Mouse (Mus musculus): ENCODE measurements around the gene Rgl1. TPM values are rescaled to one million over a fixed set of nuclear protein-coding genes. Genes with fewer than 3 reads are reported as not detected.
A peak's percentile ranks its signal among the peaks of the same experiment; 100 is the strongest.

Rgl1 gene
- polyA plus RNA-seq, 1 experiment from 2014 or later, result 33.2 TPM

DNA sequence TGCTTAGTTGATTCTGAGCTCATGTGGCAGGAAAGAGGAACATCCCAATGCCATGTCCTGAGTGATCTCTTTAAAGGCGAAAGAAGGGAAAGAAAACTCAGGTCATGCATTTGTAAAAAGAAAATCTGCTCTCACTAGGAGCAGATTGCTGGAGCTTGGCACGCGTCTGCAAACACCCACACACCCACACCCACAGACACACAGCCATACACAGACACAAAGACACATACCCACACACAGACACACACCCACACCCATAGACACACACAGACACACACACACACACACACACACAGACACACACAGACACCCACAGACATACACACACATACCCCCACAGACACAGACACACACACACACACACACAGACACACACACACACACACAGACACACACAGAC, 243.9 kb downstream of the Rgl1 start:
- no peak for DNase-seq (ENCODE audit: low spot score)
- 92% methylated on average over 3 of the region's 3 CpGs for WGBS
- no peaks in the 10 kb centered on the region for H3K9me3 ChIP-seq (ENCODE audit: low read length)

DNA sequence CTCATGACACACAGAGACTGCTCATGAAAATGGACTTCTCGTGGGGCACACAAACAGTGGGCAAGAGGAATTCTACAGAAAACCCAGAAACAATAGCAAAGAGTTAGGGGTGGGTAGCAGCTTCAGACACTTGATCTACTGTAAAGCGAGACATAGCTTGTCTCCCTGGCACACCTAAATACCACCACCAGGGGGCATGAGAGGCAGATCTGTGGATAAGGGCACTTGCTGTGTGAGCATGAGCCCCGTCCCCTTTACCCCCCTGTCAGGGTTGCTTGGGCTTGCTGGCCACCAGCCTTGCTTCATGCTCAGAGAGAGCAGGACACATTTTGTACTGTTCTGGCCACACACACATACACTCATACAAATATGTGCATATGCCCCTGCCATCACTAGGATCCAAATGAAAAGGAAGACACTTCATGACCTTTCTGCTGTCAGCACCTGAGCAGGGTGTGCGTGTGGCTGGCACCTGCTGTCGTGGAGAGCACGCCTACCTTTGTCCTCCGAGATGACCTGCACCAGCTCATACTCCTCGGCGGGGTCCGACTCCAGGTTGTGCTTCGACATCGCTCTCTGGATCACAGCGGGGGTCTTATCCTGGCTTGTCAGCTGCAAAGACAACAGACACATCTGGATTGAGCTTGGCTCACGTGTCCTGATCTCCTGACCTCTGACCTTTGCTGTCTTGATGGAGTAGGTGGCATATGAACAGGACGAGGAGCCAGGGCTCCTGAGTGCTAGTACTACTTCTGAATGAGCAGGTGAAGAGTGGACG, 245.2 kb downstream of the Rgl1 start:
- H3K9me3 ChIP-seq (ENCODE audit: low read length), result no peaks in the 10 kb centered on the region
- no peaks in the 10 kb centered on the region for H3K27me3 ChIP-seq (replicated peaks; ENCODE audit: insufficient read depth, low read length)
- H3K27ac ChIP-seq (ENCODE audit: low read length), result no peak overlapping the region
- no peak overlapping the region for H3K4me3 ChIP-seq (ENCODE audit: low read depth, low read length)
- TF ChIP-seq EP300 (IDR thresholded peaks at IDR 0.05) (no peak), CTCF (IDR thresholded peaks at IDR 0.05) (peak; percentile 81)
- ATAC-seq (0 out of 2 replicates have a peak, but pooled peaks have one; percentile 16), DNase-seq (ENCODE audit: low spot score) (peak; percentile 52)
- H3K9ac ChIP-seq (replicated peaks; ENCODE audit: low read depth), result no peak overlapping the region
- H3K4me1 ChIP-seq (ENCODE audit: insufficient read depth, low read depth, low read length), result no peaks in the 10 kb centered on the region
- 79% methylated on average over 16 of the region's 16 CpGs for WGBS
- no peak overlapping the region for H3K4me2 ChIP-seq (replicated peaks; ENCODE audit: low read depth, low read length)
- peaks cover 21% of the 10 kb centered on the region for H3K36me3 ChIP-seq (ENCODE audit: insufficient read depth, low read length)

More for the DNA sequence above, 243.9 kb downstream of the Rgl1 start:
- Histone ChIP-seq H3K4me2 (replicated peaks; ENCODE audit: low read depth, low read length) (no peak overlapping the region), H3K9ac (replicated peaks; ENCODE audit: low read depth) (no peak overlapping the region), H3K4me3 (ENCODE audit: low read depth, low read length) (no peak overlapping the region), H3K4me1 (ENCODE audit: insufficient read depth, low read depth, low read length) (no peaks in the 10 kb centered on the region), H3K27ac (ENCODE audit: low read length) (no peak overlapping the region), H3K36me3 (ENCODE audit: insufficient read depth, low read length) (peaks cover 26% of the 10 kb centered on the region), H3K27me3 (replicated peaks; ENCODE audit: insufficient read depth, low read length) (no peaks in the 10 kb centered on the region)
- no peak for ATAC-seq
- TF ChIP-seq CTCF (IDR thresholded peaks at IDR 0.05) (no peak), EP300 (IDR thresholded peaks at IDR 0.05) (no peak)

DNA sequence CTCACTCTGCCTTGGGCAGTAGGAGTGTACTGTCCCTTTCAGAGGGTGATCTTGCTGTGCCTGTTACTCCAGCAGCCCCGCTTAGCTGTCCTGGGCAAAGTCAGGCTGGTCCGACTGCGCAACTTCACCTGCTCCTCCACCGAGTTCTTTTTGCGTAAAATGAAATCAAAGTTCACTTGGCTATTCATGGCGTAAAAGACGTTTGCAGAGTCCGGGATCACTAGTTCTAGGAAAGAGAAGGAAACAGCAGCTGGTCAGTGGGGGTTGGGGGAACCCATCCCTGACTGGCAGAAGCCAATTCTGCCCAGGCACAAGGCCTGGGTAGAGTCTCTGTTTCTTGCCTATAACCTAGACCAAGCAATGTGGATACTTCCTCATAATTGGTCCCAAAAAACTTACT, 247.2 kb downstream of the Rgl1 start:
- H3K4me3 ChIP-seq (ENCODE audit: low read depth, low read length), result no peak overlapping the region
- H3K4me2 ChIP-seq (replicated peaks; ENCODE audit: low read depth, low read length), result no peak overlapping the region
- no peaks in the 10 kb centered on the region for H3K27me3 ChIP-seq (replicated peaks; ENCODE audit: insufficient read depth, low read length)
- TF ChIP-seq EP300 (IDR thresholded peaks at IDR 0.05) (no peak), CTCF (IDR thresholded peaks at IDR 0.05) (no peak)
- no peak overlapping the region for H3K9ac ChIP-seq (replicated peaks; ENCODE audit: low read depth)
- no peak for DNase-seq (ENCODE audit: low spot score)
- no peaks in the 10 kb centered on the region for H3K9me3 ChIP-seq (ENCODE audit: low read length)
- no peaks in the 10 kb centered on the region for H3K4me1 ChIP-seq (ENCODE audit: insufficient read depth, low read depth, low read length)
- 90% methylated on average over 8 of the region's 8 CpGs for WGBS
- ATAC-seq, result no peak
- H3K27ac ChIP-seq (ENCODE audit: low read length), result no peak overlapping the region
- H3K36me3 ChIP-seq (ENCODE audit: insufficient read depth, low read length), result peaks cover 21% of the 10 kb centered on the region

DNA sequence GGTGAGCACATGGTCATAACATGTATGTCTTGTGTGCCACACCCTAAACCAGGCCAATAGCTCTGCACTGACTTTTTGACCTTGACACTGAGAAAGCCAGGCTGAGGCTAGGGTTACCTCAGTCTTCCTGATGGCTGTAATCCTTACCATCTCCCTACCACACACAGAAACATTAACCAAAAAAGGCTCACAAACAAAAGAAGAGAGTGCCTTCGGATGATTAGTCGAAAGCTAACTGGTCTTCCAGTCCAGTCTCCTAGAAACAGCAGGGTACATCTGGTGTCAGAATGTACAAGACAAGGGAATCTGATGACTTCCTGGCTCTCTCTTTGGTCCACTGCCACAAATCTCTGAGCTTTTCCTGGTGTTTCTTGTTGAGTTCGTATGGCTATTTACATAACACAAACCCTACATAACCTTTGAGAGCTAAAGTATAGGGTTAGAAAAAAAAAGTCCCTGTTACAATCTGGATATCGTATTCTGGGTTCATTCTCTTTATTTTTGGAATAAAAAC, 249.0 kb downstream of the Rgl1 start:
- no peak overlapping the region for H3K4me3 ChIP-seq (ENCODE audit: low read depth, low read length)
- H3K9me3 ChIP-seq (ENCODE audit: low read length), result no peaks in the 10 kb centered on the region
- DNase-seq (ENCODE audit: low spot score) (peak; percentile 71), ATAC-seq (peak; percentile 48)
- 50% methylated on average over 4 of the region's 4 CpGs for WGBS
- no peaks in the 10 kb centered on the region for H3K4me1 ChIP-seq (ENCODE audit: insufficient read depth, low read depth, low read length)
- peaks cover 21% of the 10 kb centered on the region for H3K36me3 ChIP-seq (ENCODE audit: insufficient read depth, low read length)
- TF ChIP-seq CTCF (IDR thresholded peaks at IDR 0.05) (no peak), EP300 (IDR thresholded peaks at IDR 0.05) (no peak)
- no peak overlapping the region for H3K9ac ChIP-seq (replicated peaks; ENCODE audit: low read depth)
- H3K27ac ChIP-seq (ENCODE audit: low read length), result no peak overlapping the region
- H3K27me3 ChIP-seq (replicated peaks; ENCODE audit: insufficient read depth, low read length), result no peaks in the 10 kb centered on the region
- no peak overlapping the region for H3K4me2 ChIP-seq (replicated peaks; ENCODE audit: low read depth, low read length)

DNA sequence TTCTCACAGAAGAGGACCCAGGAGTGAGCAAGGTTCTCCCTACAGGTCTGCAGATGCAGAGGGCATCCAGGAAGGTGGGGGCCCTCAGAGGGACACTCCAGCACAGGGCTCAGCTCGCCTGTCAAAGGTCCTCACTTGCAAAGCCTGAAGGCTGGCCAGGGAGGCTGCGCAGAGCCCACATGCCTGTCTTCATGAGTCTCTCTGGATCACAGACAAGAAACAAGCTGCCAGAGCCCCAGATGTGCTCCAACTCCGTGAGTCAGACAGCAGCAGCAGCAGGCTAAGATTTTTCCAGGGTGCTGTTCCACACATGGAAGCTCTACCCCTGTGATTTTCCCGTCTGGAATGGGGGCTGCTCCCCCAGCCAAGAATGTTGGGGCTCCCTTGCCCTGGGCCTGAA, 251.9 kb downstream of the Rgl1 start:
- 0 out of 2 replicates have a peak, but pooled peaks cover 6% of the 10 kb centered on the region for H3K36me3 ChIP-seq (ENCODE audit: insufficient read depth, low read length)
- DNase-seq (ENCODE audit: low spot score) (peak; percentile 40), ATAC-seq (peak; percentile 45)
- WGBS, result 49% methylated on average over 4 of the region's 4 CpGs
- H3K9me3 ChIP-seq (ENCODE audit: low read length), result no peaks in the 10 kb centered on the region
- H3K4me3 ChIP-seq (ENCODE audit: low read depth, low read length), result no peak overlapping the region
- no peaks in the 10 kb centered on the region for H3K27me3 ChIP-seq (replicated peaks; ENCODE audit: insufficient read depth, low read length)
- no peak overlapping the region for H3K27ac ChIP-seq (ENCODE audit: low read length)
- no peak overlapping the region for H3K4me2 ChIP-seq (replicated peaks; ENCODE audit: low read depth, low read length)
- H3K9ac ChIP-seq (replicated peaks; ENCODE audit: low read depth), result no peak overlapping the region
- H3K4me1 ChIP-seq (ENCODE audit: insufficient read depth, low read depth, low read length), result no peaks in the 10 kb centered on the region
- TF ChIP-seq EP300 (IDR thresholded peaks at IDR 0.05) (no peak), CTCF (IDR thresholded peaks at IDR 0.05) (no peak)

DNA sequence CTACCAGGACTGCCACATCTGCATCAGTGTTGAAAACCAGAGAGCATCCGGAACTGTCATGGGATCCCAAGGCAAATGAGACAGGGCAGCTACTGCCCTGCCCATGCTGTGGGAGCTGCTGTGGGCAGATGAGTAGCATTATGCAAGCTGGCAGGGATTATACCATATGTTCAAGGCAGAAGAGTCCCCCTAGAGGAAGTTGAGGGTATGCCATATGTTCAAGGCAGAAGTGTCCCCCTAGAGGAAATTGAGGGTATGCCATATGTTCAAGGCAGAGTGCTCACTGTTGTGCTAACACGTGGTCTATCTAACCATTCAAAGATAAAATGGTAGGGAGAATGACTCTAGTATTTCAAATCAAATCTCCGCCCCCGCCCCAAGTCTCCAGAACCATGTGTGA, 254.9 kb downstream of the Rgl1 start:
- peak; percentile 81 for ATAC-seq

More for the DNA sequence above, 254.9 kb downstream of the Rgl1 start:
- no peak overlapping the region for H3K4me2 ChIP-seq (replicated peaks; ENCODE audit: low read depth, low read length)
- TF ChIP-seq EP300 (IDR thresholded peaks at IDR 0.05), result no peak
- TF ChIP-seq CTCF (IDR thresholded peaks at IDR 0.05), result peak; percentile 99
- H3K36me3 ChIP-seq (ENCODE audit: insufficient read depth, low read length), result no peaks in the 10 kb centered on the region
- no peak overlapping the region for H3K4me3 ChIP-seq (ENCODE audit: low read depth, low read length)
- WGBS, result 67% methylated on average over 4 of the region's 4 CpGs
- peak; percentile 81 for DNase-seq (ENCODE audit: low spot score)
- no peaks in the 10 kb centered on the region for H3K27me3 ChIP-seq (replicated peaks; ENCODE audit: insufficient read depth, low read length)
- H3K27ac ChIP-seq (ENCODE audit: low read length), result no peak overlapping the region
- H3K9ac ChIP-seq (replicated peaks; ENCODE audit: low read depth), result no peak overlapping the region
- no peaks in the 10 kb centered on the region for H3K4me1 ChIP-seq (ENCODE audit: insufficient read depth, low read depth, low read length)
- no peaks in the 10 kb centered on the region for H3K9me3 ChIP-seq (ENCODE audit: low read length)
